Mouse (Mus musculus) intestine, embryonic 14.5 days (tissue): ENCODE results near the gene Shank3. TPM values are rescaled to one million over a fixed set of nuclear protein-coding genes. Genes with fewer than 3 reads are reported as not detected.
A peak's percentile ranks its signal among the peaks of the same experiment; 100 is the strongest.

ENCODE experiments used
- ATAC-seq: fragments of 200-750 bp; cut with Nextera tagmentation; replicated peaks from 2 replicates; pipeline ENCODE4 v1.8.0; 2017; ENCODE audit warnings: low read depth, moderate number of reproducible peaks, moderate TSS enrichment, moderate library complexity; ENCODE audit not compliant: low FRiP score, low TSS enrichment
- DNase-seq: peaks from one replicate; pipeline ENCODE4 v3.0.0-alpha.2; 2018; ENCODE audit warnings: low spot score
- H3K27ac ChIP-seq: fragments of 300-500 bp; sonication (generic); 2 replicates; pipeline ENCODE4 v1.5.1; 2014; ENCODE audit warnings: low read depth, mild to moderate bottlenecking, control low read depth
- H3K27me3 ChIP-seq: fragments of 300-500 bp; sonication (generic); replicated peaks from 2 replicates; pipeline ENCODE4 v1.6.1; 2014; ENCODE audit warnings: low read length, control low read depth; ENCODE audit not compliant: control insufficient read depth, insufficient read depth
- H3K36me3 ChIP-seq: fragments of 300-500 bp; sonication (generic); 2 replicates; pipeline ENCODE4 v1.6.1; 2014; ENCODE audit warnings: low read length, control low read depth; ENCODE audit not compliant: control insufficient read depth, insufficient read depth
- H3K4me1 ChIP-seq: fragments of 300-500 bp; sonication (generic); replicated peaks from 2 replicates; pipeline ENCODE4 v1.6.1; 2014; ENCODE audit warnings: low read length, control low read depth, mixed read lengths; ENCODE audit not compliant: control insufficient read depth, insufficient read depth
- H3K4me2 ChIP-seq: fragments of 300-500 bp; sonication (generic); 2 replicates; pipeline ENCODE4 v1.6.1; 2014; ENCODE audit warnings: low read length
- H3K4me3 ChIP-seq: fragments of 300-500 bp; sonication (generic); 2 replicates; pipeline ENCODE4 v1.5.1; 2014; ENCODE audit warnings: low read depth, low read length, control low read depth, mixed read lengths
- H3K9ac ChIP-seq: fragments of 300-500 bp; sonication (generic); 2 replicates; pipeline ENCODE4 v1.6.1; 2014; ENCODE audit warnings: mild to moderate bottlenecking, low read length
- H3K9me3 ChIP-seq: fragments of 300-500 bp; sonication (generic); 2 replicates; pipeline ENCODE4 v1.6.1; 2016; ENCODE audit warnings: low read length, control low read depth; ENCODE audit not compliant: control insufficient read depth
- WGBS: fragments of 180-500 bp; shearing (Covaris S2); extraction: QIAGEN DNeasy Blood & Tissue Kit; methylation state at CpG from one replicate; pipeline ENCODE4 v1.1.7; 2014; 5-methylcytosine and 5-hydroxymethylcytosine counted together
- polyA plus RNA-seq: library from polyadenylated mRNA; unstranded; fragments of >200 nt; fragmentation: Nextera tagmentation; extraction: Ambion mirVana; gene quantifications from 2 replicates; pipeline ENCODE4 v1.2.1, GENCODE M21; 2014

Shank3 gene
- polyA plus RNA-seq, 1 experiment from 2014 or later, result 2.1 TPM

DNA sequence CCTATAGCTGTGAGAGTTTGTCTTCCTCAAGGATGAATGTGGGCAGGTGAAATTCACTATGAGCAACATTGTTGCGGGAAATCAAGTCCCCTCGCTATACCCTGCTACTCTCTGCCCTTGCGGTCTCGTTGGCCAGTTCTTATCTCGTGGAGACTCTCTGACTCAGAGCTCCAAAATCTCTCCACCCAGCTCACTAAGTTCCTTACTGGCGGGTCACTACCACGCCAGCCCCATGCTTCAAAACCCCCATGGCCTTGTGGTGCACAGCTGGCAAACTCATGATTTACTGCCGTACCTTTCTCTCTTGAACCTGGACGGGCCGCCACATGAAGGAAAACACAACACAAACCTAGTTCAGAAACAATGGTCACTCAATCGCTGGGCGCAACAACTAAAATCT lies 11.2 kb upstream of the Shank3 start:
- H3K27ac ChIP-seq, result no peak overlapping the region
- H3K4me3 ChIP-seq, result no peak overlapping the region
- H3K9me3 ChIP-seq, result no peaks in the 10 kb centered on the region
- DNase-seq (no peak), ATAC-seq (no peak)
- no peaks in the 10 kb centered on the region for H3K4me1 ChIP-seq
- no peak overlapping the region for H3K9ac ChIP-seq
- no peaks in the 10 kb centered on the region for H3K27me3 ChIP-seq
- H3K36me3 ChIP-seq, result no peaks in the 10 kb centered on the region
- H3K4me2 ChIP-seq, result no peak overlapping the region
- 76% methylated on average over 12 of the region's 12 CpGs for WGBS

DNA sequence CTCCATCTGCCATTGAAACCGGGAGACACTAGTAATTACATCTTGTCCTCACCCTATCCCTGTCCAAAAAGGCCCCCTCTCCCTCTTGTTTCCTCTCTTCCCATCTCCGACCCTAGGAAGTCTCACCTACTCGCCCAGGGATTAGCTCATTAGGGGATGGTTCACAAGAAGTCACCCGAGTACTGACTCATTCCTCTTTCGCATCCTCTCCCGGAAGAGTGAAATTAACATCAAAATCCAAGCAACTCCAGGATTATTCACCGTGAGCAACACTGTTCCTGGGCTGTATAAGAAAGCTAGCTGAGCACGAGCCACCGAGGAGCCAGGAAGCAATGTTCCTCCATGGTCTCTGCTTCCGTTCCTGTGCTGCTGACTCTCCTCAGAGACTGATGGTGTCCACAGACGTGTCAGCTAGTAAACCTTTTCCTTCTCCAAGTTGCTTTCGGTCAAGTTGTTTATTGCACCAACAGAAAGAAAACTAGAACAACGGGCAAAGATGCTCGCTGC lies 10.8 kb upstream of the Shank3 start:
- ATAC-seq (no peak), DNase-seq (no peak)
- Histone ChIP-seq H3K9ac (no peak overlapping the region), H3K27me3 (no peaks in the 10 kb centered on the region), H3K36me3 (no peaks in the 10 kb centered on the region), H3K9me3 (no peaks in the 10 kb centered on the region), H3K4me1 (no peaks in the 10 kb centered on the region), H3K4me3 (no peak overlapping the region), H3K27ac (no peak overlapping the region), H3K4me2 (no peak overlapping the region)
- WGBS, result 38% methylated on average over 14 of the region's 14 CpGs

DNA sequence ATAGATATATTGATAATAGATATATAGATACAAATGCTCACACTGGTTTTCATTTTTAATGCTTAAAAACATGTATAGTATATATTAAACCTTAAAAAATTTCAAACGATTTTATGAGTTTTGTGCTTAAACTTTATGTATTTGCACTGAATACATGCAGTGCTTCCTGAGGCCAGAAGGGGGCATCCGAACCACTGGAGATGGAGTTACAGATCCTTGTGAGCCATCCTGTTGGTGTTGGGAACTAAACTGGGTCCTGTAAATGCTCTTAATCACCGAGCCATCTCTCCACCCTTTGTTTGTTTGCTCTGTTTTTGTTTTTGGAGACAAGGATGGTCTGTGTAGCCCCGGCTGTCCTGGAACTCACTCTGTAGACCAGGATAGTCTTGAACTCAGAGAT lies 4.5 kb upstream of the Shank3 start:
- Histone ChIP-seq H3K36me3 (no peaks in the 10 kb centered on the region), H3K9ac (no peak overlapping the region), H3K4me2 (no peak overlapping the region), H3K9me3 (no peaks in the 10 kb centered on the region), H3K4me3 (no peak overlapping the region), H3K4me1 (no peaks in the 10 kb centered on the region; the same call in 1 of the 2 replicates), H3K27ac (no peak overlapping the region), H3K27me3 (peaks cover 22% of the 10 kb centered on the region)
- DNase-seq, result no peak
- ATAC-seq, result no peak
- WGBS, result 75% methylated on average over 4 of the region's 4 CpGs

DNA sequence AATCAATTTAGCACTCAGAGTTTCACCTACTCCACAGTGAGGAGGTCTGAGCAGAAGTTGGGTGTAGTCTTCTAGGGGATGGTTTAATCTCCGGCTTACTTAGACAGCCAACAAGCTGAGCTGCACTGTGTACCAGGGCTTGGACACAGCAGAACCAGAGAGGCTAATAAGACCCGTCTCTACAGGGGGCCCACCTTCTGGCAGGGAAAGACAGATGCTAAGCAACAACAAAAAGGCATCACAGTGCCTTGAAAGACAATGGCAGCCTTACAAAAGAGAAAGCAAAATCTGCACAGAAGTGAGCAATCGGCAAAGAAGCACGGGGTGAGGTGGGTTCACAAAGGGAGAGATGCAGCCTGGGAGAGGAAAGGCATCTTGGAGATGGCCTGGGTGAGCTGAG lies 3.3 kb upstream of the Shank3 start:
- H3K4me1 ChIP-seq, result no peaks in the 10 kb centered on the region; the same call in 1 of the 2 replicates
- ATAC-seq, result no peak
- WGBS, result 71% methylated on average over 4 of the region's 4 CpGs
- H3K27ac ChIP-seq, result no peak overlapping the region
- H3K27me3 ChIP-seq, result peaks cover 24% of the 10 kb centered on the region
- no peak for DNase-seq
- no peak overlapping the region for H3K4me3 ChIP-seq
- no peak overlapping the region for H3K4me2 ChIP-seq
- no peaks in the 10 kb centered on the region for H3K9me3 ChIP-seq
- H3K36me3 ChIP-seq, result no peaks in the 10 kb centered on the region
- no peak overlapping the region for H3K9ac ChIP-seq

DNA sequence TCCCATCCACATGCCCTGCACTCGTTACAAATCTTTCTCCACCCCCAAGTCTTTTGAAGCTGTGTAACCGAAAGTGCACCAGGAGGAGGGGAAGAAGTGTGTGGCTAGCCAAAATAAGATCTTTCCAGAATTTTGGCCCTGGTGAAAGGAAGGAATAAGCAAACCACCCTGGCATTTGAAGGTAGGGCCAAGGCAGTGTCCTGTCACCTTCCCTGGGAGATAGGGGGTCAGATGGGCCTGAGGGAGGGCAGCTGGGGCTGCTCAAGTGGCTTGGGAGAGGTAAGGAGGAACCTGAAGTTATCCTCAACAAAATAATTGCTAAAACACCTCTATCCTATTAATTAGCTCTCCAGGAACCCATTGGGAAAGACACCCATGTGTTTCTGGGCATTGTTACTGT lies 2.6 kb upstream of the Shank3 start:
- Histone ChIP-seq H3K27me3 (peaks cover 27% of the 10 kb centered on the region), H3K4me1 (no peaks in the 10 kb centered on the region; the same call in 1 of the 2 replicates), H3K9me3 (no peaks in the 10 kb centered on the region), H3K27ac (no peak overlapping the region), H3K4me2 (no peak overlapping the region), H3K9ac (no peak overlapping the region), H3K4me3 (no peak overlapping the region), H3K36me3 (no peaks in the 10 kb centered on the region)
- no peak for DNase-seq
- no peak for ATAC-seq
- 49% methylated on average over 2 of the region's 2 CpGs for WGBS

DNA sequence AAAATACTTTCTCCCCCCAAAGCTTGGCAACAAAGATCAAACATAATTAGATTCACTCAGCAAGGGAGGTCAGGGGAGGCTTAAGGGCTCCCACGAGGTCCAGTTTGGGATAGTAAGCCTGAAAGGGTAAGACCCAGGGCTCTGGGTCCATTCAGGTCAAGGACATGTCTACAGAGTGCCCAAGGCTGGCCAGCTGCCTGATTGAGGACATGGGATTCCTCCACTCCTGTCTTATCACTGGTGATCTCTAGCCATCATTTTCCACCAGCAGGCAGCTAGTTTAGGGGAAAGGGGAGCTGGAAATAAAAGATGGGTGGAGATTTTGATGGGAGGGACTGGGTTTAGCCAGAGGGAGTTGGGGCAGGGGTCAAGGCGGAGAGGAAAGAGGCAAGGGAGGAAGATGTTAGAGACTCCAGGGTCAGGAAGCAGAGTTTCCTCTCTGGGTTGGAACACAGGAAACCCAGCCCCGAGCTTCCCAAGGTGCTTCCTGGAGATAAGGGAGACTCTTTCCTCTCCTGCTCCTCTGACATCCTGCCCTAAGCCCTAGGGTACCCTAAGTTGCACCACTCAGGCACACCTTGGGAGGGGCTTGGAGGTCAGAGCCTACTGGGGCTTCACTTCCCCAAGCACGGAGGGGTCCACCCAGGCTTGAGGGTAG lies 1.9 kb upstream of the Shank3 start:
- Histone ChIP-seq H3K27ac (no peak overlapping the region), H3K36me3 (no peaks in the 10 kb centered on the region), H3K27me3 (peaks cover 27% of the 10 kb centered on the region), H3K4me1 (no peaks in the 10 kb centered on the region; the same call in 1 of the 2 replicates), H3K4me3 (0 out of 2 replicates have a peak overlapping the region, but pooled peaks have one; percentile 64), H3K4me2 (no peak overlapping the region), H3K9ac (no peak overlapping the region), H3K9me3 (no peaks in the 10 kb centered on the region)
- DNase-seq (no peak), ATAC-seq (no peak)
- WGBS, result 22% methylated on average over 4 of the region's 4 CpGs

DNA sequence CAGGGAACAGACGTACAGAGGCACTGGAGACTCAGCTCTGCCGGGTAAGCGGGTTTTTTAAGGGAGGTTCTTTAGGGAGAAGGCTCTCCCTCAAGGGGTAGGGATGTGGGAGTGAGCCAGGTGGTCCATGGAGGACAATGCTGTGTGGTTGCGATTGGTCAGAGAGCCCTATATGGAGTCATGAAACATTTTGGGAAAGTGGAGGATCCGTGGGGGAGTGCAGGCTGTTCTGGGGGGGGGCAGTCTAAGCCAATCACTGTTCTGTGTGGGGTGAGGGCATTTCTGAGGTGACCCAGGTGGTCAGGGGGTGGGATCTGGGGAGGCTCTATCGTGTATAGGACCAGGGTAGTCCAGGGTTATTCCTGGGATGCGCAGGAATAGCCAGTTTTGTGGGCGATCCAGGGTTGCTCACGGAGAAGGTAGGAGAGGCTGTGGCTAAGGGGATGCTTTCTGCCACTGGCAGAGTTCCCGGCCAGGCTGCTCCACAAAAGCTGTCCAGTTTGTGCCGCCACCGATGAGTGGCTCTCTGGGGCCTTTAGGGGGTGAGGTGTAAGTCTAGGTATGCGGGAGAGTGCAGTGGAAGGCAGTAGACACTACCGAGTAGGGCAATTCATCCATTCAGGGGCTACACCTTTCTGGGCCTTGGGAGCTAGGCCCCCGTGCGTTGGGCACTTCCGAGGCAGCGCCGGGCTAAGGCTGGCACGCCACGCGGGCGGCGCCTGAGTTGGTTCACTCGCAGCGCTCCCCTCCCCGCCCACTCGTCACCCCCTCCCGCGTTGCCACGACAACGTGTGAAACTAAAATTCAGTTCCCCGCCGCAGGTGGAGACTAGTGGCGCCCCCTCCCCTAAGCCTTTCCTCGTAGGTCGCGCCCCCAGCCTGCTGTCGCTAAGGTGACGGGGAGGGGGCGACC lies 1.1 kb upstream of the Shank3 start:
- H3K27ac ChIP-seq, result no peak overlapping the region
- 0 out of 2 replicates have a peak, but pooled peaks cover 3% of the 10 kb centered on the region for H3K36me3 ChIP-seq
- H3K27me3 ChIP-seq, result peaks cover 27% of the 10 kb centered on the region
- H3K4me2 ChIP-seq, result peak overlapping the region; percentile 91
- no peak; the same call in 1 of the 2 replicates for ATAC-seq
- peak overlapping the region; percentile 47; the same call in 1 of the 2 replicates for H3K9ac ChIP-seq
- H3K4me1 ChIP-seq, result no peaks in the 10 kb centered on the region; the same call in 1 of the 2 replicates
- H3K4me3 ChIP-seq, result peak overlapping the region; percentile 64
- H3K9me3 ChIP-seq, result no peaks in the 10 kb centered on the region
- WGBS, result 3% methylated on average over 41 of the region's 41 CpGs
- no peak for DNase-seq

DNA sequence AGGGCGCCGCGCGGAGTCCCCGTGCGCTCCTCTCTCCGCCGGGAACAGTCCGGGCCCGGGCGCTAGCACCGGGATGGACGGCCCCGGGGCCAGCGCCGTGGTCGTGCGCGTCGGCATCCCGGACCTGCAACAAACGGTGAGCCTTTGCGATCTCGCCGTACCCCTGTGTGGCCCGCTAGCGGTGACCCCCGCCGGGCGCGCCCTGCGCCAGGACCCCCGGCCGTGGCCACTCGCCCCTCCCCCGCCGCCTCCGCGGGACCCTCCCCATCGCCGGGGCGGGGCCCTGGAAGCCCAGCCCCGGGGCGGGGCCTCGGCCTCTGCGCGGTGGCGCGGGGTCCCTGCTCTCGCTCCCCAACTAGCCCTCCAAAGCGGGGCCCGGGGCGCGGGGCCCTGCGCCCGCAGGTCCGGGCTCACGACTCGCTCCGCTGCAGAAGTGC lies 379 bp downstream of the Shank3 start:
- H3K36me3 ChIP-seq, result peaks cover 11% of the 10 kb centered on the region; the same call in 1 of the 2 replicates
- H3K9ac ChIP-seq, result peak overlapping the region; percentile 47
- H3K27ac ChIP-seq, result no peak overlapping the region
- peak overlapping the region; percentile 91 for H3K4me2 ChIP-seq
- peak overlapping the region; percentile 64 for H3K4me3 ChIP-seq
- no peaks in the 10 kb centered on the region; the same call in 1 of the 2 replicates for H3K4me1 ChIP-seq
- peak; percentile 81 for DNase-seq
- ATAC-seq, result peak; percentile 71
- no peaks in the 10 kb centered on the region for H3K9me3 ChIP-seq
- WGBS, result 0% methylated on average over 39 of the region's 60 CpGs
- H3K27me3 ChIP-seq, result peaks cover 27% of the 10 kb centered on the region
